Mouse (Mus musculus) intestine, postnatal 0 days (tissue): Measurements from ENCODE around the gene Chst15. TPM values are rescaled to one million over a fixed set of nuclear protein-coding genes. Genes with fewer than 3 reads are reported as not detected.
A peak's percentile ranks its signal among the peaks of the same experiment; 100 is the strongest.

ENCODE experiments used
- ATAC-seq: fragments of 200-750 bp; cut with Nextera tagmentation; 2 replicates; pipeline ENCODE4 v1.8.0; 2017; ENCODE audit warnings: mild to moderate bottlenecking, moderate TSS enrichment, moderate library complexity
- H3K27ac ChIP-seq: fragments of 300-500 bp; sonication (generic); 2 replicates; pipeline ENCODE4 v1.5.1; 2014; ENCODE audit warnings: mild to moderate bottlenecking, low read depth, low read length, moderate library complexity
- H3K27me3 ChIP-seq: fragments of 300-500 bp; sonication (generic); replicated peaks from 2 replicates; pipeline ENCODE4 v1.6.1; 2014; ENCODE audit warnings: low read length, mixed read lengths; ENCODE audit not compliant: control insufficient read depth, insufficient read depth
- H3K36me3 ChIP-seq: fragments of 300-500 bp; sonication (generic); 2 replicates; pipeline ENCODE4 v1.6.1; 2014; ENCODE audit warnings: mild to moderate bottlenecking, moderate library complexity; ENCODE audit not compliant: control insufficient read depth, insufficient read depth
- H3K4me1 ChIP-seq: fragments of 300-500 bp; sonication (generic); replicated peaks from 2 replicates; pipeline ENCODE4 v1.6.1; 2014; ENCODE audit warnings: antibody characterized with exemption, low read length, mixed read lengths; ENCODE audit not compliant: control insufficient read depth, insufficient read depth
- H3K4me2 ChIP-seq: fragments of 300-500 bp; sonication (generic); replicated peaks from 2 replicates; pipeline ENCODE4 v1.6.1; 2014; ENCODE audit warnings: low read depth, mild to moderate bottlenecking, moderate library complexity
- H3K4me3 ChIP-seq: fragments of 300-500 bp; sonication (generic); 2 replicates; pipeline ENCODE4 v1.5.1; 2014; ENCODE audit warnings: low read depth, low read length
- H3K9ac ChIP-seq: fragments of 300-500 bp; sonication (generic); 2 replicates; pipeline ENCODE4 v1.6.1; 2014; ENCODE audit warnings: mild to moderate bottlenecking, low read depth, low read length
- H3K9me3 ChIP-seq: fragments of 300-500 bp; sonication (generic); 2 replicates; pipeline ENCODE4 v1.6.1; 2016; ENCODE audit warnings: mixed run types; ENCODE audit not compliant: control insufficient read depth
- CTCF ChIP-seq: sonication (generic); IDR thresholded peaks from 2 replicates; pipeline ENCODE4 v1.5.1; 2016; ENCODE audit warnings: low read depth, mild to moderate bottlenecking, control low read depth, antibody characterized with exemption, moderate library complexity
- WGBS: fragments of 180-500 bp; shearing (Covaris S2); extraction: QIAGEN DNeasy Blood & Tissue Kit; methylation state at CpG from one replicate; pipeline ENCODE4 v1.1.7; 2014; 5-methylcytosine and 5-hydroxymethylcytosine counted together
- polyA plus RNA-seq: library from polyadenylated mRNA; unstranded; fragments of >200 nt; fragmentation: Nextera tagmentation; extraction: Ambion mirVana; gene quantifications from 2 replicates; pipeline ENCODE4 v1.2.1, GENCODE M21; 2015

Chst15 gene
- polyA plus RNA-seq, 1 experiment from 2014 or later, result 7.9 TPM

DNA sequence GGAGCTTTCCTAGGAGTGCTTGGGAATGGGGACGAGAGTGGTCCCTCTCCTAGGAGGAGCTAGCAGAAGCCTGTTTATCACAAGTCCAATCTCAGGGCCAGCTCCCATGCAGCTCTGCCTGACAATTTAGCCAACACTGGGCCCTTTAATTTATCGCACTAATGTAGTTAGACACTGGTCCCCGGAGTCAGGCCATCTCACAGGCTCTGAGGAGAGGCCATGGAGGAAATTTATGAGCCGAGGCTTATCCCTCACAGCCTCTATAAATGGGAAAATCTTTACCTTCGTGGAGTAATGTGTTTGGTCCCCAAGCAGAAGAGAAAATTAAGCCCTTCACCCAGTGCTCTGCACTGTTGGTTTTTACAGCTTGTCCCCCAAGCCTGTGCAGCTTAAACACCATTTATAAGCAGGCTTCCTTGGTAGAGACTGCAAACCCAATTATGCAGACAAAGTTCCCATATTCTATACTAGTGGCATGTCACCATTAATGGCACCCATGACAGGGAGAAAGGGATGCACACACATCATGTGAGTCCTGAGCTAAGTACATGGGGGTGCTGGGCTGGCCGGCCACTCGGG is 18.5 kb downstream of the Chst15 start:
- Histone ChIP-seq H3K27me3 (no peaks in the 10 kb centered on the region), H3K4me1 (peaks cover 17% of the 10 kb centered on the region; the same call in 1 of the 2 replicates), H3K36me3 (no peaks in the 10 kb centered on the region), H3K9me3 (no peaks in the 10 kb centered on the region), H3K4me3 (no peak overlapping the region), H3K9ac (no peak overlapping the region), H3K27ac (no peak overlapping the region), H3K4me2 (no peak overlapping the region)
- ATAC-seq, result no peak
- no peak for TF ChIP-seq CTCF
- 83% methylated on average over 7 of the region's 7 CpGs for WGBS

GRCm38 (mm10) chr7:132296661-132297443 is 20.2 kb downstream of the Chst15 start:
- no peak overlapping the region for H3K4me2 ChIP-seq
- TF ChIP-seq CTCF, result no peak
- ATAC-seq, result no peak
- no peak overlapping the region for H3K4me3 ChIP-seq
- no peak overlapping the region for H3K9ac ChIP-seq
- no peaks in the 10 kb centered on the region for H3K27me3 ChIP-seq
- H3K9me3 ChIP-seq, result no peaks in the 10 kb centered on the region
- 0 out of 2 replicates have a peak, but pooled peaks cover 9% of the 10 kb centered on the region for H3K4me1 ChIP-seq
- no peak overlapping the region for H3K27ac ChIP-seq
- 63% methylated on average over 4 of the region's 4 CpGs for WGBS
- no peaks in the 10 kb centered on the region for H3K36me3 ChIP-seq

DNA sequence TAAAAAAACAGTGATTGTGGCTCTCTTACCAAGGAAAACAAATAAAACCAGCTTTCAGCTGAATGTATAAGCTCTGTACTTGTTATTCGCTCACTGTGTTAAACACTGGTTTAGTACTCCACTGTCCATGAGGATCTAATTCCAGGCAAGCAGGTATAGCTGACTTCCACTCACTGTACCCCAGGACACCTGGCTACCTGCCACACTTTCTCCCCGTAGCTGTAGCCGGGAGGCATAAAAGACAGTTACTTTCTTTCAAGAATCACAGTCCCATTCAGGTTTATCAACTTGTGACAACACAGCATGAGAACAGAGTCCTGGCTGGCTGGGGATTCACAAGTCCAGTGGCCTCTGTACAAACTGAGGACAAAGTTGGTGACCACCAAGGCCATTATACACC is 20.9 kb downstream of the Chst15 start:
- ATAC-seq, result no peak

GRCm38 (mm10) chr7:132287340-132287664 is 29.7 kb downstream of the Chst15 start:
- H3K4me1 ChIP-seq, result peaks cover 33% of the 10 kb centered on the region
- no peak for ATAC-seq
- H3K27ac ChIP-seq, result peak overlapping the region; percentile 78
- H3K36me3 ChIP-seq, result no peaks in the 10 kb centered on the region
- no peaks in the 10 kb centered on the region for H3K9me3 ChIP-seq
- peak overlapping the region; percentile 26; the same call in 1 of the 2 replicates for H3K9ac ChIP-seq
- no peak for TF ChIP-seq CTCF
- H3K27me3 ChIP-seq, result no peaks in the 10 kb centered on the region
- peak overlapping the region; percentile 38 for H3K4me2 ChIP-seq
- H3K4me3 ChIP-seq, result no peak overlapping the region
- WGBS, result 56% methylated on average over 3 of the region's 3 CpGs

More for the DNA sequence above, 20.9 kb downstream of the Chst15 start:
- no peak for TF ChIP-seq CTCF
- H3K9me3 ChIP-seq, result no peaks in the 10 kb centered on the region
- H3K4me2 ChIP-seq, result no peak overlapping the region
- WGBS, result 77% methylated on average over 3 of the region's 3 CpGs
- H3K27ac ChIP-seq, result no peak overlapping the region
- H3K36me3 ChIP-seq, result no peaks in the 10 kb centered on the region
- no peaks in the 10 kb centered on the region for H3K27me3 ChIP-seq
- 0 out of 2 replicates have a peak, but pooled peaks cover 9% of the 10 kb centered on the region for H3K4me1 ChIP-seq
- no peak overlapping the region for H3K9ac ChIP-seq
- H3K4me3 ChIP-seq, result no peak overlapping the region

DNA sequence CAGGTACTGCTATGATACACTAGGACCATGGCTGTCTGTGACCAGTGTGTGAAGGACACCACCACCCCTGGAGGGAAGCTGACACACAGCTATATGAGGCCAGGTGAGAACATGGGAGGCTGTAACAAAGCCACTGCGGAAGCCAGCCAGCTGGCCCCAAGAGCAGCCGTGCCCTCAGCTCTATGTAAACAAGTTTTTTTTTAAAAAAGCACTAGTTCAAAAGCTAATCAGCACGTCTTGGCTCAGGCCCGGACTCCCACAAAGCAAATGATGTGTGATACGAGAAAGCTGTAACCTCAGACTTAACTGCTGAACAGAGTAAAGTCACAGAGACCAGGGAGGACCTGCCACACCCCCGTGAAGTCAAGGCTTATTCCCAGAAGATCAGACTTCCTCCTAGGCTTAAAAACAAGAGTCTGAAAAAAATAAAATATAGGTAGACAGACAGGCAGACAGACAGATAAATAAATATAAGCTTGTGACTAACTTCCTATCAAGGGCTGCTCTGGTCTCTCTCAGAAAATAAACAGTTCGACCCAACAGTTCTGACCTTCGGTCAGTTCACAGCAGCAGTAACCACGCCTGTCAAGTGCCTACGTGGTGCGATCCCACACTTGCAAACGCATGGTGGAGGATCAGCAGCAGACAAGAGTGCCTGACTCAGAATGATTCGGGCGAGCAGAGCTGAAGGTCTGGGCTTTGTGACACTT is 30.2 kb downstream of the Chst15 start:
- 5% methylated on average over 14 of the region's 14 CpGs for WGBS
- peak overlapping the region; percentile 38 for H3K4me2 ChIP-seq
- TF ChIP-seq CTCF, result 0 out of 2 replicates have a peak, but pooled peaks have one; percentile 8
- no peaks in the 10 kb centered on the region for H3K36me3 ChIP-seq
- H3K27ac ChIP-seq, result peak overlapping the region; percentile 78
- peak overlapping the region; percentile 26; the same call in 1 of the 2 replicates for H3K9ac ChIP-seq
- ATAC-seq, result peak; percentile 84
- H3K9me3 ChIP-seq, result no peaks in the 10 kb centered on the region
- no peak overlapping the region for H3K4me3 ChIP-seq
- peaks cover 33% of the 10 kb centered on the region for H3K4me1 ChIP-seq
- no peaks in the 10 kb centered on the region for H3K27me3 ChIP-seq

DNA sequence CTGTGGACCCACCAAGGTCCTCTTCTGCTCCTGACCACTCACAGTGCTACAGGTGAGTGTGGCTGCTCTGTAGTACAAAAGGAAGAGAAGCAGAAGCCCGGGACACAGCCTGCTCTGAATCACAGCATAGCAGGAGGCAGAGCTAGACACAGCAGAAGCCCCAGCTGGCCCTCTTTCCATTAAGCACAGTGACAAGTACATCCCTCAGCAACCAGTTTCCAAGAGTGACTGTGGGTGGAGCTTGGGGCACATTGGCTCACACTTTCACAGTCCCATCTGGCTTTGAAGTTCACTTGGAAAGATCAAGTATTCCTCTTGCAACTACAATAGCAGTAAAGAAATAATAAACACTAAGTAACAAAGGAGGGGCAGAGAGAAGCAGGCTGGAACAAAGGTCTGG is 32.2 kb downstream of the Chst15 start:
- TF ChIP-seq CTCF, result no peak
- H3K4me2 ChIP-seq, result no peak overlapping the region
- ATAC-seq, result peak; percentile 10; the same call in 1 of the 2 replicates
- no peak overlapping the region for H3K9ac ChIP-seq
- H3K36me3 ChIP-seq, result no peaks in the 10 kb centered on the region; the same call in 1 of the 2 replicates
- WGBS, result 40% methylated on average over 1 of the region's 1 CpGs
- no peaks in the 10 kb centered on the region for H3K27me3 ChIP-seq
- no peaks in the 10 kb centered on the region for H3K9me3 ChIP-seq
- peak overlapping the region; percentile 35; the same call in 1 of the 2 replicates for H3K27ac ChIP-seq
- no peak overlapping the region for H3K4me3 ChIP-seq
- peaks cover 32% of the 10 kb centered on the region for H3K4me1 ChIP-seq
